Mouse (Mus musculus): ENCODE measurements around the gene Zfp316.

Gene Zfp316

GRCm38 (mm10) chr5:143269363-143270150, at the start of gene Zfp316:
Gene Zfp316, minus strand, starts transcription at chr5:143270022.
- no peak for DNase-seq (ENCODE audit: extremely low spot score, low read depth, low spot score)

GRCm38 (mm10) chr5:143317288-143317610, 47.4 kb upstream of the Zfp316 start:
- no peak for DNase-seq (ENCODE audit: extremely low spot score, low read depth, low spot score)

GRCm38 (mm10) chr5:143316605-143317287, 46.9 kb upstream of the Zfp316 start:
- no peak for DNase-seq (ENCODE audit: extremely low spot score, low read depth, low spot score)

- no peak for DNase-seq (ENCODE audit: extremely low spot score, low read depth, low spot score)
These were observed 45.7 kb upstream of the Zfp316 start for GRCm38 (mm10) chr5:143315514-143315888.

GRCm38 (mm10) chr5:143314730-143315513, 45.1 kb upstream of the Zfp316 start, which contains the start of gene E130309D02Rik:
Gene E130309D02Rik, minus strand, starts transcription at chr5:143315360.
- DNase-seq (ENCODE audit: extremely low spot score, low read depth, low spot score), result no peak

- no peak for DNase-seq (ENCODE audit: extremely low spot score, low read depth, low spot score)
These were observed 44.4 kb upstream of the Zfp316 start for GRCm38 (mm10) chr5:143314183-143314729.

- peak; percentile 66 for DNase-seq (ENCODE audit: extremely low spot score, low read depth, low spot score)
These were observed 42.1 kb upstream of the Zfp316 start for GRCm38 (mm10) chr5:143311886-143312285.

GRCm38 (mm10) chr5:143309916-143310315, 40.1 kb upstream of the Zfp316 start:
- DNase-seq (ENCODE audit: extremely low spot score, low read depth, low spot score), result no peak

GRCm38 (mm10) chr5:143308825-143309224, 39.0 kb upstream of the Zfp316 start:
- no peak for DNase-seq (ENCODE audit: extremely low spot score, low read depth, low spot score)

- DNase-seq (ENCODE audit: extremely low spot score, low read depth, low spot score), result no peak
These were observed 34.4 kb upstream of the Zfp316 start for GRCm38 (mm10) chr5:143304251-143304650.

GRCm38 (mm10) chr5:143301296-143301695, 31.5 kb upstream of the Zfp316 start:
- DNase-seq (ENCODE audit: extremely low spot score, low read depth, low spot score), result no peak

GRCm38 (mm10) chr5:143299686-143300085, 29.9 kb upstream of the Zfp316 start:
- no peak for DNase-seq (ENCODE audit: extremely low spot score, low read depth, low spot score)

GRCm38 (mm10) chr5:143298391-143298790, 28.6 kb upstream of the Zfp316 start:
- no peak for DNase-seq (ENCODE audit: extremely low spot score, low read depth, low spot score)

GRCm38 (mm10) chr5:143297986-143298385, 28.2 kb upstream of the Zfp316 start:
- no peak for DNase-seq (ENCODE audit: extremely low spot score, low read depth, low spot score)

GRCm38 (mm10) chr5:143295330-143295729, 25.5 kb upstream of the Zfp316 start:
- DNase-seq (ENCODE audit: extremely low spot score, low read depth, low spot score), result no peak

- no peak for DNase-seq (ENCODE audit: extremely low spot score, low read depth, low spot score)
These were observed 25.0 kb upstream of the Zfp316 start for GRCm38 (mm10) chr5:143294862-143295261.

GRCm38 (mm10) chr5:143293404-143293803, 23.6 kb upstream of the Zfp316 start, which contains the start of gene Zfp853:
Gene Zfp853, minus strand, starts transcription at chr5:143293623.
- no peak for DNase-seq (ENCODE audit: extremely low spot score, low read depth, low spot score)

- no peak for DNase-seq (ENCODE audit: extremely low spot score, low read depth, low spot score)
These were observed 23.1 kb upstream of the Zfp316 start for GRCm38 (mm10) chr5:143292879-143293278.

GRCm38 (mm10) chr5:143289299-143289698, 19.5 kb upstream of the Zfp316 start:
- no peak for DNase-seq (ENCODE audit: extremely low spot score, low read depth, low spot score)

GRCm38 (mm10) chr5:143288378-143288911, 18.6 kb upstream of the Zfp316 start:
- DNase-seq (ENCODE audit: extremely low spot score, low read depth, low spot score), result no peak

- DNase-seq (ENCODE audit: extremely low spot score, low read depth, low spot score), result no peak
These were observed 18.0 kb upstream of the Zfp316 start for GRCm38 (mm10) chr5:143287774-143288328.
